Mouse (Mus musculus): ENCODE results near the gene Arl2bp. TPM values are rescaled to one million over a fixed set of nuclear protein-coding genes. Genes with fewer than 3 reads are reported as not detected.

Gene Arl2bp
- polyA plus RNA-seq, 1 experiment from 2014 or later = 42.3 TPM

- no peak for ATAC-seq
- Histone ChIP-seq H3K27ac (no peak overlapping the region), H3K4me3 (no peak overlapping the region), H3K9me3 (replicated peaks) (no peaks in the 10 kb centered on the region), H3K9ac (no peak overlapping the region), H3K4me1 (peaks cover 7% of the 10 kb centered on the region), H3K4me2 (no peak overlapping the region), H3K36me3 (peaks cover 48% of the 10 kb centered on the region), H3K27me3 (replicated peaks) (no peaks in the 10 kb centered on the region)
- 74% methylated on average over 4 of the region's 4 CpGs for WGBS (ENCODE audit: insufficient replicate concordance)
Observed at GRCm38 (mm10) chr8:94660418-94660817, 6.0 kb upstream of the Arl2bp start.

GRCm38 (mm10) chr8:94664722-94665121 is 1.7 kb upstream of the Arl2bp start:
- Histone ChIP-seq H3K27me3 (replicated peaks) (no peaks in the 10 kb centered on the region), H3K4me3 (no peak overlapping the region), H3K9me3 (replicated peaks) (no peaks in the 10 kb centered on the region), H3K4me1 (peaks cover 22% of the 10 kb centered on the region), H3K9ac (no peak overlapping the region), H3K4me2 (no peak overlapping the region), H3K27ac (no peak overlapping the region), H3K36me3 (peaks cover 18% of the 10 kb centered on the region)
- WGBS (ENCODE audit: insufficient replicate concordance) = 63% methylated on average over 2 of the region's 2 CpGs
- no peak for ATAC-seq

GRCm38 (mm10) chr8:94674384-94674783 is 8.0 kb downstream of the Arl2bp start:
- Histone ChIP-seq H3K9ac (no peak overlapping the region), H3K4me3 (no peak overlapping the region), H3K27me3 (replicated peaks) (no peaks in the 10 kb centered on the region), H3K4me2 (no peak overlapping the region), H3K36me3 (peaks cover 48% of the 10 kb centered on the region), H3K27ac (no peak overlapping the region), H3K9me3 (replicated peaks) (no peaks in the 10 kb centered on the region), H3K4me1 (no peaks in the 10 kb centered on the region)
- 49% methylated on average over 5 of the region's 5 CpGs for WGBS (ENCODE audit: insufficient replicate concordance)
- ATAC-seq = no peak

GRCm38 (mm10) chr8:94675923-94676322 is 9.5 kb downstream of the Arl2bp start:
- peaks cover 38% of the 10 kb centered on the region for H3K36me3 ChIP-seq
- H3K4me2 ChIP-seq = no peak overlapping the region
- peaks cover 4% of the 10 kb centered on the region; the same call in 1 of the 2 replicates for H3K9me3 ChIP-seq (replicated peaks)
- H3K4me3 ChIP-seq = no peak overlapping the region
- H3K27ac ChIP-seq = no peak overlapping the region
- H3K27me3 ChIP-seq (replicated peaks) = no peaks in the 10 kb centered on the region
- H3K4me1 ChIP-seq = no peaks in the 10 kb centered on the region
- no peak for ATAC-seq
- H3K9ac ChIP-seq = no peak overlapping the region
- 81% methylated on average over 6 of the region's 6 CpGs for WGBS (ENCODE audit: insufficient replicate concordance)

- Histone ChIP-seq H3K36me3 (peaks cover 12% of the 10 kb centered on the region), H3K9me3 (replicated peaks) (peaks cover 4% of the 10 kb centered on the region; the same call in 1 of the 2 replicates), H3K4me2 (no peak overlapping the region), H3K4me1 (no peaks in the 10 kb centered on the region), H3K4me3 (no peak overlapping the region), H3K27me3 (replicated peaks) (0 out of 2 replicates have a peak, but pooled peaks cover 4% of the 10 kb centered on the region), H3K9ac (no peak overlapping the region), H3K27ac (no peak overlapping the region)
- 44% methylated on average over 9 of the region's 9 CpGs for WGBS (ENCODE audit: insufficient replicate concordance)
- ATAC-seq = no peak
Observed at GRCm38 (mm10) chr8:94678582-94678981, 12.2 kb downstream of the Arl2bp start.

- H3K4me2 ChIP-seq = no peak overlapping the region
- WGBS (ENCODE audit: insufficient replicate concordance) = 72% methylated on average over 3 of the region's 3 CpGs
- H3K4me1 ChIP-seq = no peaks in the 10 kb centered on the region
- 0 out of 2 replicates have a peak, but pooled peaks cover 7% of the 10 kb centered on the region for H3K27me3 ChIP-seq (replicated peaks)
- no peak overlapping the region for H3K4me3 ChIP-seq
- H3K36me3 ChIP-seq = no peaks in the 10 kb centered on the region
- H3K9me3 ChIP-seq (replicated peaks) = peaks cover 4% of the 10 kb centered on the region; the same call in 1 of the 2 replicates
- no peak overlapping the region for H3K9ac ChIP-seq
- H3K27ac ChIP-seq = no peak overlapping the region
- ATAC-seq = no peak
Observed at GRCm38 (mm10) chr8:94680414-94680813, 14.0 kb downstream of the Arl2bp start.

- Histone ChIP-seq H3K4me1 (no peaks in the 10 kb centered on the region), H3K27ac (no peak overlapping the region), H3K36me3 (no peaks in the 10 kb centered on the region), H3K9ac (no peak overlapping the region), H3K9me3 (replicated peaks) (peaks cover 4% of the 10 kb centered on the region; the same call in 1 of the 2 replicates), H3K4me2 (no peak overlapping the region), H3K27me3 (replicated peaks) (0 out of 2 replicates have a peak, but pooled peaks cover 9% of the 10 kb centered on the region), H3K4me3 (no peak overlapping the region)
- WGBS (ENCODE audit: insufficient replicate concordance) = 72% methylated on average over 16 of the region's 16 CpGs
- ATAC-seq = no peak
Observed at GRCm38 (mm10) chr8:94682732-94683524, 16.5 kb downstream of the Arl2bp start.

GRCm38 (mm10) chr8:94684287-94684686 is 17.9 kb downstream of the Arl2bp start:
- no peak overlapping the region for H3K27ac ChIP-seq
- H3K9me3 ChIP-seq (replicated peaks) = peaks cover 4% of the 10 kb centered on the region; the same call in 1 of the 2 replicates
- no peak overlapping the region for H3K4me3 ChIP-seq
- H3K4me1 ChIP-seq = no peaks in the 10 kb centered on the region
- no peaks in the 10 kb centered on the region for H3K36me3 ChIP-seq
- no peak for ATAC-seq
- WGBS (ENCODE audit: insufficient replicate concordance) = 39% methylated on average over 4 of the region's 4 CpGs
- no peak overlapping the region for H3K4me2 ChIP-seq
- H3K27me3 ChIP-seq (replicated peaks) = 0 out of 2 replicates have a peak, but pooled peaks cover 9% of the 10 kb centered on the region
- H3K9ac ChIP-seq = no peak overlapping the region

GRCm38 (mm10) chr8:94685953-94686352 is 19.6 kb downstream of the Arl2bp start:
- no peaks in the 10 kb centered on the region for H3K36me3 ChIP-seq
- no peak overlapping the region for H3K4me3 ChIP-seq
- no peak overlapping the region for H3K4me2 ChIP-seq
- H3K9ac ChIP-seq = no peak overlapping the region
- peaks cover 21% of the 10 kb centered on the region; the same call in 1 of the 2 replicates for H3K27me3 ChIP-seq (replicated peaks)
- H3K27ac ChIP-seq = no peak overlapping the region
- 58% methylated on average over 9 of the region's 9 CpGs for WGBS (ENCODE audit: insufficient replicate concordance)
- ATAC-seq = no peak
- no peaks in the 10 kb centered on the region for H3K4me1 ChIP-seq
- H3K9me3 ChIP-seq (replicated peaks) = no peaks in the 10 kb centered on the region

- no peak for ATAC-seq
- Histone ChIP-seq H3K4me2 (peak overlapping the region; percentile 62; the same call in 1 of the 2 replicates), H3K4me1 (peaks cover 15% of the 10 kb centered on the region), H3K36me3 (no peaks in the 10 kb centered on the region), H3K27ac (no peak overlapping the region), H3K9me3 (replicated peaks) (no peaks in the 10 kb centered on the region), H3K9ac (no peak overlapping the region), H3K4me3 (no peak overlapping the region), H3K27me3 (replicated peaks) (peaks cover 93% of the 10 kb centered on the region)
- 8% methylated on average over 6 of the region's 6 CpGs for WGBS (ENCODE audit: insufficient replicate concordance)
Observed at GRCm38 (mm10) chr8:94694701-94695100, 28.3 kb downstream of the Arl2bp start.

GRCm38 (mm10) chr8:94695341-94695993 is 29.1 kb downstream of the Arl2bp start:
- ATAC-seq = peak; percentile 49
- no peak overlapping the region for H3K27ac ChIP-seq
- no peak overlapping the region for H3K9ac ChIP-seq
- H3K4me1 ChIP-seq = peaks cover 15% of the 10 kb centered on the region
- no peaks in the 10 kb centered on the region for H3K36me3 ChIP-seq
- WGBS (ENCODE audit: insufficient replicate concordance) = under 1% methylated on average over 31 of the region's 31 CpGs
- H3K27me3 ChIP-seq (replicated peaks) = peaks cover 91% of the 10 kb centered on the region
- no peaks in the 10 kb centered on the region for H3K9me3 ChIP-seq (replicated peaks)
- H3K4me3 ChIP-seq = peak overlapping the region; percentile 45
- peak overlapping the region; percentile 62 for H3K4me2 ChIP-seq

- Histone ChIP-seq H3K4me3 (peak within 1 kb of the TSS; percentile 45), H3K4me1 (peaks cover 15% of the 10 kb centered on the region), H3K9me3 (replicated peaks) (no peaks in the 10 kb centered on the region), H3K27me3 (replicated peaks) (peaks cover 86% of the 10 kb centered on the region), H3K27ac (no peak within 1 kb of the TSS), H3K9ac (no peak within 1 kb of the TSS), H3K4me2 (peak within 1 kb of the TSS; percentile 62), H3K36me3 (no peaks in the 10 kb centered on the region)
- ATAC-seq = peak; percentile 54
- WGBS (ENCODE audit: insufficient replicate concordance) = 2% methylated on average over 41 of the region's 41 CpGs
Observed at GRCm38 (mm10) chr8:94695994-94696384, 29.6 kb downstream of the Arl2bp start, which contains the start of gene Pllp. TSS of gene Pllp (minus strand) at chr8:94696278.

All from liver, embryonic 12.5 days (tissue).